Mouse (Mus musculus): Measurements from ENCODE around the gene Nr1d1. TPM values are rescaled to one million over a fixed set of nuclear protein-coding genes. Genes with fewer than 3 reads are reported as not detected.

The Nr1d1 gene
- polyA plus RNA-seq, 1 experiment: not detected

GRCm38 (mm10) chr11:98762756-98763501 is 12.2 kb downstream of the Nr1d1 start:
- no peak overlapping the region for H3K27ac ChIP-seq (ENCODE audit: insufficient read depth, low read depth, low read length)
- H3K4me3 ChIP-seq (ENCODE audit: insufficient read depth, low read depth, low read length): no peak overlapping the region
- no peak for TF ChIP-seq POLR2A (IDR thresholded peaks at IDR 0.05; ENCODE audit: insufficient read depth, low read depth, low read length)
- peak; percentile 63; the same call in 1 of the 2 replicates for TF ChIP-seq CTCF (IDR thresholded peaks at IDR 0.05; ENCODE audit: insufficient read depth, low read depth, low read length)
- 52% methylated on average over 17 of the region's 17 CpGs for WGBS
- H3K4me1 ChIP-seq (ENCODE audit: control insufficient read depth, insufficient read depth, low read length): peaks cover 39% of the 10 kb centered on the region

GRCm38 (mm10) chr11:98761939-98762338 is 13.2 kb downstream of the Nr1d1 start:
- TF ChIP-seq CTCF (IDR thresholded peaks at IDR 0.05; ENCODE audit: insufficient read depth, low read depth, low read length) (no peak), POLR2A (IDR thresholded peaks at IDR 0.05; ENCODE audit: insufficient read depth, low read depth, low read length) (no peak)
- WGBS: 84% methylated on average over 4 of the region's 4 CpGs
- Histone ChIP-seq H3K27ac (ENCODE audit: insufficient read depth, low read depth, low read length) (no peak overlapping the region), H3K4me1 (ENCODE audit: control insufficient read depth, insufficient read depth, low read length) (peaks cover 33% of the 10 kb centered on the region), H3K4me3 (ENCODE audit: insufficient read depth, low read depth, low read length) (no peak overlapping the region)

DNA sequence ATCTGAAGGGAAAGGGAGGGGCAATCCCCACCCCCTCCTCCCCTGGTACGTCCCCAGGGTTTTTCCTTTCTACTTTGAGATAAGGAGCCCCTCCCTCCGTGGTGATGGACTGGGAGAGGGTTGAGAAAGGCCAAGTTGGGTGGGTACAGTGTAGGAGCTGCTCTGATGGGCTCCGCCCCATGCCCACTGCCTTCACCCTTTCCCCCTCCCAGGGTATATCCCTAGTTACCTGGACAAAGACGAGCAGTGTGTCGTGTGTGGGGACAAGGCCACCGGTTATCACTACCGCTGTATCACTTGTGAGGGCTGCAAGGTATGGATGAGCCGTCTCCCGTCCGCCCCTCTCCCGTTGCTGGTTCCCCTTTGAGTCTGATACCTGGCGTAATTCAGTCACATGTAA is 18.4 kb downstream of the Nr1d1 start:
- Histone ChIP-seq H3K4me3 (ENCODE audit: insufficient read depth, low read depth, low read length) (no peak overlapping the region), H3K4me1 (ENCODE audit: control insufficient read depth, insufficient read depth, low read length) (peaks cover 26% of the 10 kb centered on the region), H3K27ac (ENCODE audit: insufficient read depth, low read depth, low read length) (no peak overlapping the region)
- 81% methylated on average over 12 of the region's 12 CpGs for WGBS
- TF ChIP-seq CTCF (IDR thresholded peaks at IDR 0.05; ENCODE audit: insufficient read depth, low read depth, low read length): no peak
- TF ChIP-seq POLR2A (IDR thresholded peaks at IDR 0.05; ENCODE audit: insufficient read depth, low read depth, low read length): no peak

DNA sequence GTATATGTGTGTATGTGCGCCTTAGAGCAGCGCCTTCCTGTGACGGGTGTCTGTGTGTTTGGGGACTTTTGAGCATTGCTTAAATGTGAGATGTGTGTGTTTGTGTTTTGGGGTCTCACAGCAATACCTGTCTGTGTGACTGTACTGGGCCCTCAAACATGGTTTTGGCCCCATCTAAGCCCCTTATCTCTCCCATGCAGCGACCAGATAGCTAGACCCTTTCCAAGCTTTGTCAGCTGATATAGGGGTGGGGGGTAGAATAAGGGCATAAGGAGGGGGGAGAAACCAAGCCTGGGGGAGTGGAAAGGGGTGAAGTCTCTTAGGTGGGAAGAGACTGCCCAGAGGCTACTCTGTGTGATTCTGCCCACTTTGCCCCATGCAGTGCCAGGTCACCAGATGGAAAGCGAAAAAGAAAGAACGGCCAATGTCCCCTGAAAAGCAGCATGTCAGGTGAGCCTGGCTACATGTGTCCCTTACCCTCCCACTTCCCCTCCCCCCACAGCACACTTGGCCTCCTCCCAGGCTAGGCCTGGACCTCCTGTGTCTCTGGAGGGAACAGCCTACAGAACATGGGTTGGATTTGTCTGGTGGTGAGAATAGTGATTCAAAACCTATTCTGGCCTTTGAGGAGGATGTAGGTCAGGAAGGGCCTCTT is 19.3 kb downstream of the Nr1d1 start:
- peaks cover 33% of the 10 kb centered on the region for H3K4me1 ChIP-seq (ENCODE audit: control insufficient read depth, insufficient read depth, low read length)
- H3K27ac ChIP-seq (ENCODE audit: insufficient read depth, low read depth, low read length): no peak overlapping the region
- H3K4me3 ChIP-seq (ENCODE audit: insufficient read depth, low read depth, low read length): no peak overlapping the region
- WGBS: 92% methylated on average over 6 of the region's 6 CpGs
- TF ChIP-seq CTCF (IDR thresholded peaks at IDR 0.05; ENCODE audit: insufficient read depth, low read depth, low read length) (no peak), POLR2A (IDR thresholded peaks at IDR 0.05; ENCODE audit: insufficient read depth, low read depth, low read length) (no peak)

DNA sequence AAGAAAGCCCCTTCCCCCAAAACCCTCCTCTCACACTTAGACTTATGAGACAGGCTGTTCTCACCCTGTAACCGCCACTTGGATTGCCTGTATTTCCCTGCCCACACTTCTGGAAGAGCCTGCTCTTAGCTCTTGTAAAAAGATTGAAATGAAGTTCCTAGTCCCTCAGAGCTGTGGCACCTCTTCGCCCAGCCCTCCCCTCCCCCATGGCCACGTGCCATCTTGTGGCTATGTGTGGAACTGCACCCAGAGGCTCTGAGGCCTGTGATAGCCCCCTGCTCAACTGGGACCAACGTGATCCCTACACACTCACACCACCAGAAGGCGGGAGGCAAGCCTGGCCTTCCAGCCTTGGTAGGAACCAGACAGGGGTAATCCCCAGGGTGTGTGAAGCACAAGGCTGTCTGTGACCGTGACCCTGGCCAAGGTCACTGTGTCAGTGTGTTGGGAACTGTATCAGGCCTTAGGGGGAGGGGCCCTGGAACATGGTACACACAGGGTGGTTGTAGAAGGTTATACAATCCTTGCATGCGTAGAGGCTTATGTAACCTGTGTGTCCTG is 20.4 kb downstream of the Nr1d1 start:
- peak overlapping the region; percentile 76 for H3K27ac ChIP-seq (ENCODE audit: insufficient read depth, low read depth, low read length)
- WGBS: 17% methylated on average over 7 of the region's 7 CpGs
- H3K4me1 ChIP-seq (ENCODE audit: control insufficient read depth, insufficient read depth, low read length): peaks cover 45% of the 10 kb centered on the region
- TF ChIP-seq POLR2A (IDR thresholded peaks at IDR 0.05; ENCODE audit: insufficient read depth, low read depth, low read length) (no peak), CTCF (IDR thresholded peaks at IDR 0.05; ENCODE audit: insufficient read depth, low read depth, low read length) (peak; percentile 95)
- H3K4me3 ChIP-seq (ENCODE audit: insufficient read depth, low read depth, low read length): no peak overlapping the region

DNA sequence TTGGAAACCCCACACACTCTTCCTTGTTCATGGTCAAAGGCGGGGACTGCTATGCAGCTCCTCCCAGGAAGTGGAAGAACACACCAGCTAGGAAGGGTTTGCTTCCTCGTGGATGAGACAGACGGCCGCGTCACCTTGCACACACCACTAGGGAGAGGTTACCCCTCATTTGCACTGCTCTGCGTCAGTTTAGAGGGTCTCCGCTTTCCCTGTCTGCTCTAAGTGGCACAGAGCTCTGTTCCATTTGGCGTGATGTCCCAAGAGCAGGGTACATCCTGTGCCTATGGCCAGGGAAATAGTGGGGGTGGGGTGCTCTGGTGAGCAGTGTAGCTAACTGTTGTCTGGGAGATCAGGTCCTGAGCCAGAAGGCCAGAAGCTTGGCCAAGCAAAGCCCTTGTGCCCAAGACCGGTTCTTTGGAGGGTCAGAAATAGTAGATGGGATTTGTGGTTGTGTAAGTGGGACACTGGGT is 20.9 kb downstream of the Nr1d1 start:
- TF ChIP-seq POLR2A (IDR thresholded peaks at IDR 0.05; ENCODE audit: insufficient read depth, low read depth, low read length): no peak
- TF ChIP-seq CTCF (IDR thresholded peaks at IDR 0.05; ENCODE audit: insufficient read depth, low read depth, low read length): peak; percentile 21; the same call in 1 of the 2 replicates
- H3K4me3 ChIP-seq (ENCODE audit: insufficient read depth, low read depth, low read length): no peak overlapping the region

GRCm38 (mm10) chr11:98753264-98753663 is 21.9 kb downstream of the Nr1d1 start:
- Histone ChIP-seq H3K4me1 (ENCODE audit: control insufficient read depth, insufficient read depth, low read length) (peaks cover 58% of the 10 kb centered on the region), H3K27ac (ENCODE audit: insufficient read depth, low read depth, low read length) (peak overlapping the region; percentile 76; the same call in 1 of the 2 replicates), H3K4me3 (ENCODE audit: insufficient read depth, low read depth, low read length) (no peak overlapping the region)
- TF ChIP-seq CTCF (IDR thresholded peaks at IDR 0.05; ENCODE audit: insufficient read depth, low read depth, low read length) (no peak), POLR2A (IDR thresholded peaks at IDR 0.05; ENCODE audit: insufficient read depth, low read depth, low read length) (no peak)
- 79% methylated on average over 5 of the region's 5 CpGs for WGBS

More for the DNA sequence above, 20.9 kb downstream of the Nr1d1 start:
- 45% methylated on average over 9 of the region's 9 CpGs for WGBS
- Histone ChIP-seq H3K4me1 (ENCODE audit: control insufficient read depth, insufficient read depth, low read length) (peaks cover 49% of the 10 kb centered on the region), H3K27ac (ENCODE audit: insufficient read depth, low read depth, low read length) (peak overlapping the region; percentile 76)

GRCm38 (mm10) chr11:98752562-98753140 is 22.5 kb downstream of the Nr1d1 start:
- Histone ChIP-seq H3K27ac (ENCODE audit: insufficient read depth, low read depth, low read length) (peak overlapping the region; percentile 36; the same call in 1 of the 2 replicates), H3K4me3 (ENCODE audit: insufficient read depth, low read depth, low read length) (no peak overlapping the region), H3K4me1 (ENCODE audit: control insufficient read depth, insufficient read depth, low read length) (peaks cover 64% of the 10 kb centered on the region)
- WGBS: 65% methylated on average over 10 of the region's 10 CpGs
- no peak for TF ChIP-seq POLR2A (IDR thresholded peaks at IDR 0.05; ENCODE audit: insufficient read depth, low read depth, low read length)
- no peak for TF ChIP-seq CTCF (IDR thresholded peaks at IDR 0.05; ENCODE audit: insufficient read depth, low read depth, low read length)
